Mouse (Mus musculus) forebrain, embryonic 14.5 days (tissue): ENCODE data around the gene Ugt1a9. TPM values are rescaled to one million over a fixed set of nuclear protein-coding genes. Genes with fewer than 3 reads are reported as not detected.
"Not testable (repeated sequence)": the region's sequence is repeated elsewhere in the genome, so short reads cannot be mapped to it uniquely, and the experiment has no call there.

ENCODE experiments used
- ATAC-seq: fragments of 200-750 bp; cut with Nextera tagmentation; 2 replicates; pipeline ENCODE4 v1.8.0; 2017; ENCODE audit warnings: mild to moderate bottlenecking, moderate library complexity
- DNase-seq: peaks from one replicate; pipeline ENCODE4 v3.0.0-alpha.2; 2015; ENCODE audit warnings: low spot score
- H3K27ac ChIP-seq: fragments of 300-500 bp; sonication (generic); 2 replicates; pipeline ENCODE4 v1.5.1; 2014; ENCODE audit warnings: low read depth, mild to moderate bottlenecking, control low read depth, low read length, moderate library complexity
- H3K27me3 ChIP-seq: fragments of 300-500 bp; sonication (generic); replicated peaks from 2 replicates; pipeline ENCODE4 v1.6.1; 2014; ENCODE audit warnings: low read length, control low read depth, mixed read lengths; ENCODE audit not compliant: control insufficient read depth, insufficient read depth
- H3K36me3 ChIP-seq: fragments of 300-500 bp; sonication (generic); 2 replicates; pipeline ENCODE4 v1.6.1; 2014; ENCODE audit warnings: low read length, control low read depth; ENCODE audit not compliant: control insufficient read depth, insufficient read depth
- H3K4me1 ChIP-seq: fragments of 300-500 bp; sonication (generic); 2 replicates; pipeline ENCODE4 v1.6.1; 2014; ENCODE audit warnings: antibody characterized with exemption, low read length, control low read depth; ENCODE audit not compliant: control insufficient read depth, insufficient read depth
- H3K4me2 ChIP-seq: fragments of 300-500 bp; sonication (generic); 2 replicates; pipeline ENCODE4 v1.6.1; 2014; ENCODE audit warnings: mild to moderate bottlenecking, control low read depth, low read length
- H3K4me3 ChIP-seq: fragments of 300-500 bp; sonication (generic); 2 replicates; pipeline ENCODE4 v1.5.1; 2014; ENCODE audit warnings: low read depth, low read length, control low read depth
- H3K9ac ChIP-seq: fragments of 300-500 bp; sonication (generic); 2 replicates; pipeline ENCODE4 v1.6.1; 2014; ENCODE audit warnings: mild to moderate bottlenecking, low read length, control low read depth, moderate library complexity
- H3K9me3 ChIP-seq: fragments of 300-500 bp; sonication (generic); replicated peaks from 2 replicates; pipeline ENCODE4 v1.6.1; 2016; ENCODE audit warnings: low read length, control low read depth, mixed read lengths; ENCODE audit not compliant: control insufficient read depth
- WGBS: fragments of 180-500 bp; shearing (Covaris S2); extraction: QIAGEN DNeasy Blood & Tissue Kit; methylation state at CpG from one replicate; pipeline ENCODE4 v1.1.7; 2014; 5-methylcytosine and 5-hydroxymethylcytosine counted together
- polyA plus RNA-seq: library from polyadenylated mRNA; unstranded; fragments of >200 nt; fragmentation: Nextera tagmentation; extraction: Ambion mirVana; gene quantifications from 2 replicates; pipeline ENCODE4 v1.2.1, GENCODE M21; 2014

The Ugt1a9 gene
- polyA plus RNA-seq, 1 experiment from 2014 or later: not detected

- ATAC-seq (no peak), DNase-seq (no peak)
- no peak overlapping the region for H3K4me3 ChIP-seq
- H3K9me3 ChIP-seq: peaks cover 34% of the 10 kb centered on the region
- no peaks in the 10 kb centered on the region for H3K27me3 ChIP-seq
- no peak overlapping the region for H3K27ac ChIP-seq
- H3K9ac ChIP-seq: no peak overlapping the region
- WGBS: 72% methylated on average over 9 of the region's 9 CpGs
- H3K36me3 ChIP-seq: no peaks in the 10 kb centered on the region
- no peak overlapping the region for H3K4me2 ChIP-seq
- H3K4me1 ChIP-seq: no peaks in the 10 kb centered on the region
Measured at GRCm38 (mm10) chr1:88218051-88218450, 147.5 kb downstream of the Ugt1a9 start.

DNA sequence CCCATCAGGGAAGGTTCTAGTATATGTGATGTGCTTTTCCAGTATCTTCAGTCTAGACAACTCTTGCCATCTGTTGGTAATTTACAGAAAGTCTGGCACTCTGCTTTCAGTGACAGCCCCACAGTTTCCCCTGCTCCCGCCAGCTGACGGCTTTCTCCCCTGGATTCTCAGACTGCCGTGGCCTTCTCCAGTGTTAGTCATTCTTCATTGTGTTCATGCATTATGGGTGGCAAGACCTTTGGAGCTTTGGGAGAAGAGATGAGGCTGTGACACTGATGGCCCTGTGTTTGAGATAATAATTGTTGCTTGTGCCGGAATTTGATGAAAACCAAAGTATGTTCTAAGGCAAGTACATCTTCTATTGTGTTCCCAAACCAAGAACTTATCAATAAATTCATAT lies 148.0 kb downstream of the Ugt1a9 start:
- peaks cover 29% of the 10 kb centered on the region for H3K9me3 ChIP-seq
- H3K36me3 ChIP-seq: no peaks in the 10 kb centered on the region
- DNase-seq: no peak
- H3K4me1 ChIP-seq: no peaks in the 10 kb centered on the region
- no peak overlapping the region for H3K4me3 ChIP-seq
- ATAC-seq: no peak
- H3K4me2 ChIP-seq: no peak overlapping the region
- 52% methylated on average over 4 of the region's 4 CpGs for WGBS
- H3K27ac ChIP-seq: no peak overlapping the region
- no peaks in the 10 kb centered on the region for H3K27me3 ChIP-seq
- H3K9ac ChIP-seq: no peak overlapping the region

DNA sequence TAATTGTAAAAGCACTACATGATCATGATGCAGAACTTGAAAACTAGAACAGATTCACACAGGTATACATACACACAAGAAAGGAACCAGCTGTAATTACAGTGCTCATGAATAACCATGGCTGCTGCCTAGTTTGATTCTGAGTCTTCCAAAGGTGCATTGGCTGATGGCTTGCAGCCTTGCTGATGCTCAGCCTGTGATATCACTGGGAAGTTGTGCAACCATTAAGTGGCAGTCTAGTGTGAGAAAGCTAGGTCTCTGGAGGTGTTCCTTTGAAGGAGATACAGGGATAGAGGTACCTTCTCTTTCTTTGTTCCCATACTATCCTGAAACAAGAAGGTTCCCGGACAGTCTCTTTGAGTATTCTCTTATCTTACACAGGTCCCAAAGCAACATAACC lies 148.5 kb downstream of the Ugt1a9 start:
- H3K9me3 ChIP-seq: peaks cover 24% of the 10 kb centered on the region
- 27% methylated on average over 1 of the region's 1 CpGs for WGBS
- no peak overlapping the region for H3K4me3 ChIP-seq
- ATAC-seq: no peak
- no peak for DNase-seq
- H3K27me3 ChIP-seq: no peaks in the 10 kb centered on the region
- no peak overlapping the region for H3K9ac ChIP-seq
- H3K4me1 ChIP-seq: no peaks in the 10 kb centered on the region
- no peaks in the 10 kb centered on the region for H3K36me3 ChIP-seq
- no peak overlapping the region for H3K27ac ChIP-seq
- H3K4me2 ChIP-seq: no peak overlapping the region

GRCm38 (mm10) chr1:88220336-88220735 lies 149.7 kb downstream of the Ugt1a9 start:
- H3K9ac ChIP-seq: no peak overlapping the region
- H3K27me3 ChIP-seq: no peaks in the 10 kb centered on the region
- H3K4me1 ChIP-seq: no peaks in the 10 kb centered on the region
- H3K36me3 ChIP-seq: no peaks in the 10 kb centered on the region
- no peak for ATAC-seq
- no peak overlapping the region for H3K4me3 ChIP-seq
- H3K27ac ChIP-seq: no peak overlapping the region
- H3K9me3 ChIP-seq: peaks cover 14% of the 10 kb centered on the region
- H3K4me2 ChIP-seq: no peak overlapping the region
- DNase-seq: no peak

DNA sequence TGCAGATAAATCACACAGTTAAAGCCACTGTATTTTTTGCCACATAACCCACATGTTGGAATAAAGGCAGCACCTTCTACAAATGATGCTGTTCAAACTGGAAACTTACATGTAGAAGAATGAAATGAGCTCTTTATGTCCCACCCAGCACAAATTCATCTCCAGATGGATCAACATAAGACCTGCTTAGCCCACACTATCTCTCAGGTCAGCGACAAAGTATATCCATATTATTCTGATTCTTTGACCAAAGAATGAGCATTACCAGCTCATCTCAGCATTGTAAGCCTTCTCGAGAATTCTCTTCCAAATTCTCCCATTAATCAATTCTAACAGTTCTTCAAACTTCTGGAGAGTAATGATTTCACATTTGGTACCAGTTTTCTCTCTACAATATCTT lies 151.6 kb downstream of the Ugt1a9 start:
- Histone ChIP-seq H3K27ac (no peak overlapping the region), H3K4me3 (no peak overlapping the region), H3K4me1 (no peaks in the 10 kb centered on the region), H3K36me3 (no peaks in the 10 kb centered on the region), H3K27me3 (no peaks in the 10 kb centered on the region), H3K9me3 (peaks cover 24% of the 10 kb centered on the region), H3K4me2 (no peak overlapping the region), H3K9ac (no peak overlapping the region)
- ATAC-seq (no peak), DNase-seq (no peak)
- WGBS: 52% methylated on average over 2 of the region's 2 CpGs

GRCm38 (mm10) chr1:88223011-88223515 lies 152.5 kb downstream of the Ugt1a9 start:
- not testable (repeated sequence) for H3K4me1 ChIP-seq, ATAC-seq, H3K27ac ChIP-seq, H3K27me3 ChIP-seq, DNase-seq, H3K36me3 ChIP-seq, H3K4me2 ChIP-seq, H3K4me3 ChIP-seq, H3K9ac ChIP-seq
- peaks cover 33% of the 10 kb centered on the region for H3K9me3 ChIP-seq

DNA sequence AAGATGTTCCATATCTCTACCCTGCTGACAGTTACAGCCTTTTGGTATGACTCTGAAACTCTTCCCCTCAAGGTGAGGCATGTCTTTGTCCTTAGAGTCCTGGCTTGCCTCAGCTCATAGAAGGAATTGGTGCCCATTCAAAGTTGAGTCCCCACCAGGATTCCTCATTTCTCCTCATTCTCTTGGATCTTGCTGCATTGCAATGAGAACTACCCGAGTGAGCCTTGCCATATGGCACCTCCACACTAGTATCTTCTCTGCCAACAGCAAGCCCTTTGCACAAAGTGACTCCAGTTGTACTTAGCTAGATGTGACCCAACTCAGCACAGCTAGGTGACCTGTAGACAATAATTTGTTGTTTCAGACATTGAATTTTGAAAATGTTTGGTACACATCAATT lies 153.0 kb downstream of the Ugt1a9 start:
- Histone ChIP-seq H3K4me3 (no peak overlapping the region), H3K4me1 (no peaks in the 10 kb centered on the region), H3K9ac (no peak overlapping the region), H3K9me3 (peaks cover 38% of the 10 kb centered on the region), H3K36me3 (no peaks in the 10 kb centered on the region), H3K27me3 (no peaks in the 10 kb centered on the region), H3K4me2 (no peak overlapping the region), H3K27ac (no peak overlapping the region)
- ATAC-seq (no peak), DNase-seq (no peak)
- 55% methylated on average over 1 of the region's 1 CpGs for WGBS

- ATAC-seq (no peak), DNase-seq (no peak)
- Histone ChIP-seq H3K4me2 (no peak overlapping the region), H3K4me3 (no peak overlapping the region), H3K27me3 (no peaks in the 10 kb centered on the region), H3K36me3 (no peaks in the 10 kb centered on the region), H3K9ac (no peak overlapping the region), H3K27ac (no peak overlapping the region), H3K9me3 (peaks cover 44% of the 10 kb centered on the region), H3K4me1 (no peaks in the 10 kb centered on the region)
- 68% methylated on average over 2 of the region's 2 CpGs for WGBS
Measured at GRCm38 (mm10) chr1:88224029-88224776, 153.6 kb downstream of the Ugt1a9 start.

- not testable (repeated sequence) for ATAC-seq, H3K4me3 ChIP-seq, H3K4me2 ChIP-seq, H3K4me1 ChIP-seq, H3K27me3 ChIP-seq, DNase-seq, H3K9ac ChIP-seq, H3K27ac ChIP-seq, H3K36me3 ChIP-seq
- peaks cover 55% of the 10 kb centered on the region for H3K9me3 ChIP-seq
- 44% methylated on average over 2 of the region's 2 CpGs for WGBS
Measured at GRCm38 (mm10) chr1:88225301-88225700, 154.7 kb downstream of the Ugt1a9 start.
